27 mouse cellular contexts compared by ENCODE assay signal in the genomic region with DNA sequence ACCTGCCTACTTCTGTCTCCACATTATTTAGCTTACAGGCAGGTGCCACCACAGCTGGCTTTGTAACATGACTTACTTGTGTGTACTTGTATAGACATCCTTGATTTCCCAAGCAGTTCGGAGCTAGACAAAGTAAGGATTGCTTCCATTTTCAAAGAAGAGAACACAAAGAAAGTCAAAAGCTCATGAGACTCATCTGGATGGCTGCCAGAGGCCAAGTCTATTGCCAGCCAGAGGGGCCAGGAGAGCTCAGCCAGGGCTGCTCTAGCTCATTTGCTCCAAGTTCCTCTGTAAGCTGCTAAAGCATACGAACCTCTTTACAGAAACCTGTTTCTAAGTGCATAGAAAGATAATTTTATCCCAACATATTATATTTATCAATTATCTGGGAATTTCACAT. TPM values are rescaled to one million over a fixed set of nuclear protein-coding genes. Genes with fewer than 3 reads are reported as not detected.
DNase-seq lines count a peak whose midpoint lies in the region; ATAC-seq and TF ChIP-seq lines count a peak whose summit lies in the region.
"Had no signal": no experiment of that assay in that cellular context is flagged by ENCODE, and none has a peak within 500 bp of the region (broad histone marks: within the 10 kb centered on the region; RNA-seq: fewer than 3 reads in every experiment).

No protein-coding gene starts in this region.

- H3K36me3 ChIP-seq in lung, embryonic 14.5 days (ENCODE audit: insufficient read depth) = no peaks in the 10 kb centered on the region
- H3K36me3 ChIP-seq: embryonic facial prominence, embryonic 15.5 days; heart, embryonic 12.5 days; liver, embryonic 12.5 days; midbrain, embryonic 13.5 days; neural tube, embryonic 15.5 days; stomach, embryonic 15.5 days had no signal

- H3K27me3 ChIP-seq in lung, embryonic 14.5 days (ENCODE audit: insufficient read depth, low read length) = 0 out of 2 replicates have a peak, but pooled peaks cover 1% of the 10 kb centered on the region
- H3K27me3 ChIP-seq: liver, embryonic 12.5 days; midbrain, embryonic 13.5 days; neural tube, embryonic 15.5 days; stomach, embryonic 15.5 days had no signal

- no peak for ATAC-seq in lung, embryonic 14.5 days (ENCODE audit: insufficient read depth)
- ATAC-seq: forebrain, embryonic 13.5 days; intestine, embryonic 16.5 days; liver, embryonic 12.5 days; liver, postnatal 0 days; lung, postnatal 0 days; midbrain, embryonic 13.5 days had no signal

- no peak overlapping the region for H3K27ac ChIP-seq in lung, embryonic 14.5 days (ENCODE audit: low read depth)
- H3K27ac ChIP-seq: embryonic facial prominence, embryonic 15.5 days; forebrain, embryonic 13.5 days; layer of hippocampus, adult 2 months; left cerebral cortex, adult 2 months; liver, embryonic 12.5 days; macrophage; midbrain, embryonic 13.5 days; neural tube, embryonic 15.5 days; stomach, embryonic 15.5 days had no signal

- H3K9me3 ChIP-seq in lung, embryonic 14.5 days (ENCODE audit: low read depth, low read length) = no peaks in the 10 kb centered on the region
- H3K9me3 ChIP-seq: embryonic facial prominence, embryonic 15.5 days; forebrain, embryonic 13.5 days; heart, embryonic 12.5 days; liver, embryonic 12.5 days; midbrain, embryonic 13.5 days; neural tube, embryonic 15.5 days; stomach, embryonic 15.5 days had no signal

- peak; percentile 10 for DNase-seq in adrenal gland, postnatal 25 days
- no peak for DNase-seq in adrenal gland, adult 2 months
- DNase-seq in heart, postnatal 4 days = peak; percentile 43
- no peak for DNase-seq in heart, adult 9 months (ENCODE audit: low spot score in 2 of 2)
- DNase-seq in lung, embryonic 14.5 days = peak; percentile 36
- DNase-seq in lung, postnatal 25 days (ENCODE audit: low spot score) = no peak
- DNase-seq in B cell, adult 2 months = no peak
- DNase-seq: cerebellum, adult 11 months; cerebellum, adult 9-11 months; gastrocnemius, postnatal 25 days; heart, adult 18-20 months; kidney, adult 9 months; kidney, postnatal 25 days; liver, postnatal 0 days; right cerebral cortex, postnatal 25 days had no signal

- H3K4me2 ChIP-seq in lung, embryonic 14.5 days = no peak overlapping the region
- H3K4me2 ChIP-seq: embryonic facial prominence, embryonic 15.5 days; forebrain, embryonic 13.5 days; heart, embryonic 12.5 days; liver, embryonic 12.5 days; midbrain, embryonic 13.5 days; neural tube, embryonic 15.5 days; stomach, embryonic 15.5 days had no signal

- H3K9ac ChIP-seq in lung, embryonic 14.5 days = no peak overlapping the region
- H3K9ac ChIP-seq: embryonic facial prominence, embryonic 15.5 days; forebrain, embryonic 13.5 days; heart, embryonic 12.5 days; liver, embryonic 12.5 days; liver, postnatal 0 days; midbrain, embryonic 13.5 days; neural tube, embryonic 15.5 days; stomach, embryonic 15.5 days had no signal

- no peak overlapping the region for H3K4me3 ChIP-seq in lung, embryonic 14.5 days (ENCODE audit: low read depth, low read length)
- H3K4me3 ChIP-seq: embryonic facial prominence, embryonic 15.5 days; forebrain, embryonic 13.5 days; heart, embryonic 12.5 days; layer of hippocampus, adult 2 months; left cerebral cortex, adult 2 months; liver, embryonic 12.5 days; midbrain, embryonic 13.5 days; neural tube, embryonic 15.5 days; stomach, embryonic 15.5 days had no signal

- WGBS in lung, embryonic 14.5 days = 53% methylated on average over 2 of the region's 2 CpGs

- TF ChIP-seq CTCF in lung, embryonic 14.5 days (IDR thresholded peaks at IDR 0.05; ENCODE audit: low read depth) = no peak

- no peaks in the 10 kb centered on the region for H3K4me1 ChIP-seq in lung, embryonic 14.5 days (ENCODE audit: insufficient read depth)
- H3K4me1 ChIP-seq: embryonic facial prominence, embryonic 15.5 days; forebrain, embryonic 13.5 days; heart, embryonic 12.5 days; liver, embryonic 12.5 days; midbrain, embryonic 13.5 days; neural tube, embryonic 15.5 days; stomach, embryonic 15.5 days had no signal

RNA-seq across cellular contexts. Expression of gene Ttc1, which starts 10.6 kb away (rescaled TPM):
- total RNA-seq in adrenal gland, postnatal 25 days (2021) = 53.7 and 55.1 TPM in 2 replicates
- total RNA-seq in adrenal gland, adult 2 months (2021) = 10 to 100 TPM; 53.5 to 59.2 TPM
- polyA plus RNA-seq in adrenal gland, adult 2 months (2012; rRNA removed) = 3.0 and 3.8 TPM in 2 replicates
- 10 to 100 TPM; 40.4 to 43.5 TPM for total RNA-seq in heart, postnatal 4 days (2021)
- polyA plus RNA-seq in lung, embryonic 14.5 days (2014; fragmentation: Nextera tagmentation; extraction: Ambion mirVana) = 70.0 and 74.3 TPM in 2 replicates

Comparison
In these comparisons a context has a peak if more than half of its experiments do, and no peak if none do; other contexts are left out.
1. DNase-seq: peak in adrenal gland, postnatal 25 days (single experiment), heart, postnatal 4 days (single experiment) and lung, embryonic 14.5 days (single experiment); none in adrenal gland, adult 2 months (single experiment), heart, adult 9 months (0 of 2), lung, postnatal 25 days (single experiment) and B cell, adult 2 months (0 of 2).